Mouse (Mus musculus) liver, embryonic 13.5 days (tissue): ENCODE data around the gene Zfp213. TPM values are rescaled to one million over a fixed set of nuclear protein-coding genes. Genes with fewer than 3 reads are reported as not detected.
"Not testable (repeated sequence)": the region's sequence is repeated elsewhere in the genome, so short reads cannot be mapped to it uniquely, and the experiment has no call there.

Source experiments
- ATAC-seq: fragments of 200-750 bp; cut with Nextera tagmentation; 2 replicates; pipeline ENCODE4 v1.8.0; 2017; ENCODE audit warnings: low read depth, mild to moderate bottlenecking, moderate number of reproducible peaks, moderate library complexity
- DNase-seq: peaks from one replicate; pipeline ENCODE4 v3.0.0; 2022
- H3K27ac ChIP-seq: fragments of 300-500 bp; sonication (generic); 2 replicates; pipeline ENCODE4 v1.5.1; 2015; ENCODE audit warnings: moderate library complexity, mild to moderate bottlenecking, inconsistent platforms
- H3K27me3 ChIP-seq: fragments of 300-500 bp; sonication (generic); 2 replicates; pipeline ENCODE4 v1.6.1; 2015; ENCODE audit warnings: mild to moderate bottlenecking, inconsistent platforms
- H3K36me3 ChIP-seq: fragments of 300-500 bp; sonication (generic); 2 replicates; pipeline ENCODE4 v1.6.1; 2015; ENCODE audit warnings: mild to moderate bottlenecking, inconsistent platforms
- H3K4me1 ChIP-seq: fragments of 300-500 bp; sonication (generic); replicated peaks from 2 replicates; pipeline ENCODE4 v1.6.1; 2015; ENCODE audit warnings: inconsistent platforms
- H3K4me2 ChIP-seq: fragments of 300-500 bp; sonication (generic); 2 replicates; pipeline ENCODE4 v1.6.1; 2015; ENCODE audit warnings: inconsistent platforms, mild to moderate bottlenecking, moderate library complexity
- H3K4me3 ChIP-seq: fragments of 300-500 bp; sonication (generic); replicated peaks from 2 replicates; pipeline ENCODE4 v1.5.1; 2015; ENCODE audit warnings: mild to moderate bottlenecking, inconsistent platforms
- H3K9ac ChIP-seq: fragments of 300-500 bp; sonication (generic); 2 replicates; pipeline ENCODE4 v1.6.1; 2015; ENCODE audit warnings: mild to moderate bottlenecking, inconsistent platforms
- H3K9me3 ChIP-seq: fragments of 300-500 bp; sonication (generic); replicated peaks from 2 replicates; pipeline ENCODE4 v1.6.1; 2016; ENCODE audit warnings: inconsistent platforms
- WGBS: fragments of 180-500 bp; shearing (Covaris S2); methylation state at CpG from one replicate; pipeline ENCODE4 v1.1.7; 2015; ENCODE audit not compliant: insufficient replicate concordance; 5-methylcytosine and 5-hydroxymethylcytosine counted together
- polyA plus RNA-seq: library from polyadenylated mRNA; unstranded; fragments of >200 nt; fragmentation: Nextera tagmentation; extraction: Ambion mirVana; gene quantifications from 2 replicates; pipeline ENCODE4 v1.2.1, GENCODE M21; 2015

Zfp213 gene
- polyA plus RNA-seq, 1 experiment from 2014 or later = 6.5 TPM

DNA sequence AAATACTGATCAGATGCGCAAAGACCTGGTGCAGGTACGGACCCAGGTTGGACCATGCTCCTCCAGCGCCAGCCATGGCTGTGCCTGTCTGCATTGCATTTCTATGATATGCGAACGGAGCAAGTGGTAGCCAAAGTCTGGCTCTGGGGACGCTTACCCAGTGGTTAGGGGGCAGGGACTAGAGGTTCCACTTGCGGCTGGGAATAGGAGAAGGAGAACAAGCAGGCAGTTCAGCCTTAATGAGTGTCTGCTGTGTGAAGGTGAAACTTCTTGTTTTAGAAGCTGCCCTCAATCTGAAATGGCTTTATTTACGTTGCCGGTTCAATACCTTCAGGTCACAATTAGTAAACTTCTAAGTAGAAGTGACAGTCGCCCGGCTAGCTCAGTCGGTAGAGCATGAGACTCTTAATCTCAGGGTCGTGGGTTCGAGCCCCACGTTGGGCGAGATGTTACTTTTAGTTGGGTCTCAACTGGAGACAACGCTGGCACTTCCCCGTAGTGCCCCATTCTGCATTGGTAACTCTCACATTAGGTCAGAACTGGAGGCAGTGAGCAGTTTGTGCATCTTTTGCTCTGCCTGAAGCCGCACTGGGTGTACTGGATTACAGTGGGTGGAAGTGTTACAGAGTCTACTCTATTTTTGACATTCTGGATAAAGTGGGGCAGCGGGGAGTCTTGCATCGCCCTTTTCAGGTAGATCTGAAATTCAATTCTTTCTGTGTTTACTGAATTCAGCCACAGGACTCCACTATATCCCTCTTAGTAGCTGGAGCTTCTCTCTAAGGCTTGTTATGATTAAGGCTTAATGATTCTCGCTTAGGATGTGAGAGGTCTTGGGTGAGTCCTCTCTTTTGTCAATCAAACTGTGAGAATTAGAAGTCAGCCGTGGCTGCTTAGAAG is 30.2 kb downstream of the Zfp213 start:
- not testable (repeated sequence) for DNase-seq, H3K27me3 ChIP-seq, H3K27ac ChIP-seq, H3K36me3 ChIP-seq, H3K9me3 ChIP-seq
- peak overlapping the region; percentile 75 for H3K4me2 ChIP-seq
- 3% methylated on average over 10 of the region's 23 CpGs for WGBS
- ATAC-seq = peak; percentile 77
- H3K4me3 ChIP-seq = peak overlapping the region; percentile 42
- H3K9ac ChIP-seq = peak overlapping the region; percentile 49
- H3K4me1 ChIP-seq = peaks cover 30% of the 10 kb centered on the region

DNA sequence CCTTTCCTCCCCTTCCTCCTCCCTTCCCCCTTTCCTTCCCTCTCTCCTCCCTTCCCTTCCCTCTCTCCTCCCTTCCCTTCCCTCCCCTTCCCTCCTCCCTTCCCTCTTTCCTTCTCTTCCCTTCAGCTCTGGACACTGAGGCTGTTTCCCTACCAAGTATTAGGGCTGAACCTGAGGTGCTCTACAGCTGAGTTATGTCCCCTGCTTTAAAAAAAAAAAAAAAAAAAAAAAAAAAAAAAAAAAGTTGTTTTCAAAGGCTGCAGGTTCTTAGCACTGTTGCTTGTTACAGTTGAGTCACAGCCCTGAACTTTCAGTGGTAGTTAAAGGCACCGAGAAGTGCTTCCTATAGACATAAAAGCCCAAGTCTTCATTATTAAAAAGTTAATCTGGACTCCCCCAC is 32.6 kb downstream of the Zfp213 start:
- H3K4me2 ChIP-seq, H3K36me3 ChIP-seq, DNase-seq, H3K27me3 ChIP-seq, H3K9me3 ChIP-seq, H3K27ac ChIP-seq, H3K4me3 ChIP-seq, ATAC-seq, H3K9ac ChIP-seq: not testable (repeated sequence)
- 17% methylated on average over 1 of the region's 1 CpGs for WGBS
- H3K4me1 ChIP-seq = peaks cover 12% of the 10 kb centered on the region

DNA sequence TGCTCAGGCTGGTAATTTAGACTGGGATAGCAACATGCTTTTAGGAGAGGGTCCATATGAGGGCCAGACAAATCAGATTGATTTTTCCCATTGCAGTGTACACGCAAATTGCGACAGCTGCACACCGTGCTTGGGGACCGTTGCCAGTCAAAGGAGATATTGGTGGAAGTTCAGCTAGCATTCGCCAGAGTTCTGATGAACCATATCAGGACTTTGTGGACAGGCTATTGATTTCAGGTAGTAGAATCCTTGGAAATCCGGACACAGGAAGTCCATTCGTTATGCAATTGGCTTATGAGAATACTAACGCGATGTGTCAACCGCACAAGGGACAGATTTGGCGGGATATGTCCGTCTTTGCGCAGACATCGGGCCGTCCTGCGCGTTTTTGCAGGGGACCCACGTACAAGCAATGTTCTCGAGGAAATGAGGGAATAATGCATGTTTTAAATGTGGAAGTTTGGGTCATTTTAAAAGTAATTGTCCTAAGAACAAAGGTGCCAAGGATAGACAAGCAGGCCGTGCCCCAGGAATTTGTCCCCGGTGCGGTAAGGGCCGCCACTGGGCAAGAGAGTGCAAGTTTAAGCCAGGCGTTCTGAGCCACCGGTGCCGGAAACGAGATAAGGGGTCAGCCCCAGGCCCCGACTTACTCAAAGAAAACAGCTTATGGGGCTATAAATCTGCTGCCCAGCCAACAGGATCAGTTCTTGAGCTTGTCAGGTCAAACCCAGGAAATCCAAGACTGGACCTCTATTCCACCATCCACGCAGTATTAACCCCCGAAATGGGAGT is 40.9 kb downstream of the Zfp213 start:
- WGBS = 41% methylated on average over 30 of the region's 30 CpGs
- not testable (repeated sequence) for DNase-seq, H3K9ac ChIP-seq, ATAC-seq, H3K4me2 ChIP-seq, H3K9me3 ChIP-seq, H3K36me3 ChIP-seq, H3K4me1 ChIP-seq, H3K27ac ChIP-seq, H3K27me3 ChIP-seq, H3K4me3 ChIP-seq

DNA sequence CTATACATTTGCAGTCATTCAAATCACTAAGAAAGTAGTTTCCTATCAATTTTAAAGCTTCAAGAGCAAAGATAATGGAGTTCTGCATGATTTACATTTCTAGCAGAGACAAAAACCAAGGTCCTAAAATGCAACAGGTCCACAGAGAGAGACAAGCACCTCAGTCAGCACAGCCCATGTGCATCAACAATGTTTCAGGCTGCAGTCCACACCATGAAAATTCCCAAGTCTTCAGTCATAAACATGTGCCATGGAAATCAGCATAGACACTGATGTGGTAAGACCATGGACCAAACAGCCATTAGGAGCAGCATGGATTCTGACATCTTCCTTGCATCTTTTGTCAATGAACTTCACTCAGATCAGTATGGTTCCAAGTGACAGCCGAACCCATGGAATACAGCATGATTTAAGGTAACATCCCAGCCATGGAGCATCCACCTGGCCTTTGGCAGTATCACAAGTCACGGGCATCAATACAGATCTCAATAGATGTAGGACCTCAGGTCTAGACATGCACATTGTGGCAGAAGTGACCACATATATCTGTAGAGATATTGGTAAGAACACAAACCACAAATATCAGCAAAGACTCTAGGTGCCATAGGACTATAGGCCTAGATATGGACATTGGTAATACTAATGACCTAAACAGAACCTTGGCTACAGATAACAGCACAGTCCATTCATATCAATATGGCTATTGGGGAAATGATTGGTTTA is 45.2 kb downstream of the Zfp213 start:
- ATAC-seq = no peak
- H3K27me3 ChIP-seq = no peaks in the 10 kb centered on the region
- H3K4me1 ChIP-seq = no peaks in the 10 kb centered on the region
- no peaks in the 10 kb centered on the region for H3K36me3 ChIP-seq
- 54% methylated on average over 2 of the region's 2 CpGs for WGBS
- H3K27ac ChIP-seq = no peak overlapping the region
- no peaks in the 10 kb centered on the region for H3K9me3 ChIP-seq
- H3K9ac ChIP-seq = no peak overlapping the region
- no peak overlapping the region for H3K4me2 ChIP-seq
- no peak overlapping the region for H3K4me3 ChIP-seq
- DNase-seq = no peak

Other genes starting within 250 kb of the Zfp213 start
- gene Vmn2r115, start 220.5 kb downstream of the Zfp213 start, polyA plus RNA-seq = not detected in 2 replicates
- gene Vmn2r116, start 179.6 kb downstream of the Zfp213 start, polyA plus RNA-seq = not detected in 2 replicates
- gene Vmn2r117, start 84.5 kb downstream of the Zfp213 start, polyA plus RNA-seq = not detected in 2 replicates
- 1.2 and 1.6 TPM in 2 replicates for gene Zfp13, start 35.2 kb upstream of the Zfp213 start, polyA plus RNA-seq
- gene Zscan10, start 36.6 kb upstream of the Zfp213 start, polyA plus RNA-seq = not detected in 2 replicates
- gene Mmp25, start 81.0 kb upstream of the Zfp213 start, polyA plus RNA-seq = 0.14 and 0.15 TPM in 2 replicates
- 0.10 and 0.14 TPM in 2 replicates for gene Bicdl2, start 96.3 kb upstream of the Zfp213 start, polyA plus RNA-seq
- gene Hcfc1r1, start 109.4 kb upstream of the Zfp213 start, polyA plus RNA-seq = 21.6 and 21.9 TPM in 2 replicates
- gene Thoc6, start 109.6 kb upstream of the Zfp213 start, polyA plus RNA-seq = 27.6 and 27.8 TPM in 2 replicates
- 6.2 and 6.7 TPM in 2 replicates for gene Tnfrsf12a, start 113.2 kb upstream of the Zfp213 start, polyA plus RNA-seq
- gene Cldn6, start 115.0 kb upstream of the Zfp213 start, polyA plus RNA-seq = 0.68 and 1.3 TPM in 2 replicates
- gene Cldn9, start 119.8 kb upstream of the Zfp213 start, polyA plus RNA-seq = not detected in 2 replicates
- 0.05 TPM in 1 of 2 replicates, not detected in the other for gene 1520401A03Rik, start 158.5 kb upstream of the Zfp213 start, polyA plus RNA-seq
- gene Pkmyt1, start 162.1 kb upstream of the Zfp213 start, polyA plus RNA-seq = 26.6 and 27.8 TPM in 2 replicates
- 7.8 and 7.9 TPM in 2 replicates for gene Paqr4, start 176.6 kb upstream of the Zfp213 start, polyA plus RNA-seq
- 0.10 and 0.17 TPM in 2 replicates for gene Kremen2, start 181.6 kb upstream of the Zfp213 start, polyA plus RNA-seq
- 12.6 and 13.0 TPM in 2 replicates for gene Flywch1, start 207.4 kb upstream of the Zfp213 start, polyA plus RNA-seq
- 1.3 and 1.4 TPM in 2 replicates for gene Flywch2, start 221.8 kb upstream of the Zfp213 start, polyA plus RNA-seq
- gene Srrm2, start 226.3 kb upstream of the Zfp213 start, polyA plus RNA-seq = 228 and 235 TPM in 2 replicates